Mouse (Mus musculus) lung, postnatal 0 days (tissue): ENCODE results near the gene Smg8.

Experiments used
- CTCF ChIP-seq: IDR thresholded peaks from 2 replicates; pipeline ENCODE4 v1.5.1; 2016; ENCODE audit warnings: antibody characterized with exemption, mild to moderate bottlenecking
- EP300 ChIP-seq: IDR thresholded peaks from 2 replicates; pipeline ENCODE4 v1.6.1; 2016; ENCODE audit warnings: antibody characterized with exemption, mild to moderate bottlenecking, control low read depth

DNA sequence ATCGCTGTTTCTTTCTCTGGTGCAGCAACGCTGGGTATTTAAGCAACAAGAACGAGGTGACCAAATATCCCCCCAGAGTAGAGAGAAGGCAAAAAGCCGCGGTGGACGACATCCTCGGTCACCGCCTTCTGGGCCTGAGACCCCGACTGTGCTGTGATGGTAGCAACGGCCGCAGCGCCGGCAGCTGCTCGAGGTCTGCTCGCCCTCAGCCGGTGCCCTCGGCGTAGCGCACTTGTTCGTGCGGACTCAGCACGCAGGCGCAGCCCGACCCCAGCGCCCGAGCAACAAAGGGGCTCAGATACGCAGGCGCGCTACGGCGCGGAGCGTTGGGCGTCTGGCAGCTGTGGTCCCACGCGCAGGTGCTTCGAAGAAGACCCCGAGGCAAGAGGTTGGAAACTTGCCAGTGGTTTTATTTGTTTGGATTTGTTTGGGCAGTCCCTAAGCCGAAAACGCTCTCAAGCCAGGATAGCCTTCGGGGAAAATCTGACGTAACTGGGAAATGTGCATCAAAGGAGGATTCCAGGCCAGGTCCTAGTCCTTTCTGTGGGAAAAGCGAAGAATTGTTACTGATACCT, 12.6 kb downstream of the Smg8 start, which contains the start of gene Gdpd1:
- TF ChIP-seq CTCF, result peak; percentile 68
- TF ChIP-seq EP300, result no peak
